Mouse (Mus musculus): ENCODE results near the gene Lgi1.

GRCm38 (mm10) chr19:38354279-38354678 lies 89.9 kb downstream of the Lgi1 start:
- TF ChIP-seq POLR2A (IDR thresholded peaks at IDR 0.05; ENCODE audit: low read depth, low read length): no peak
- no peak for TF ChIP-seq CTCF (conservative IDR thresholded peaks at IDR 0.05; ENCODE audit: insufficient read depth, insufficient read length, low read depth, low read length)
